Mouse (Mus musculus): ENCODE data around the gene Inmt. TPM values are rescaled to one million over a fixed set of nuclear protein-coding genes. Genes with fewer than 3 reads are reported as not detected.

Gene Inmt
- polyA plus RNA-seq, 1 experiment from 2014 or later = 5.9 TPM

DNA sequence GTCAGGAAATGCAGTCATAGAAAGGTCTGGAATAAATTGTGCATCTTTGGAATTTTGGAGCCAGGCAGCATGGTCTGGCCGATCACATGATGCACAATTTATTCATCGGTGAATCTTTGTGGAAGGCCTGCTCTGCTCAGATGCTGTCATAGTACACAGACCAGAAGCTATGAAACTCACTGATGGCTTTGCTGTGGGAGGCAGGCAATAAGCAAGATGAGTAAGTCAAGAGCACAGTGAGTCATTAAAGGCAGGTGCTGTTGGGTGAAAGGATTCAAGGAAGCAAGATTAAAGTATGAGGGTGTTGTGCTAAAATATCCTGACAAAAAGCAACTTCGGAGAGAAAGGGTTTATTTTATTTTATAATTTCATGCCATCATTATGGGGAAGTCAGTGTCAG lies 22.6 kb downstream of the Inmt start:
- no peaks in the 10 kb centered on the region for H3K36me3 ChIP-seq (ENCODE audit: control insufficient read depth, insufficient read depth, low read length)
- H3K9ac ChIP-seq (ENCODE audit: low read depth, low read length) = no peak overlapping the region
- no peak for DNase-seq (ENCODE audit: low spot score)
- H3K4me1 ChIP-seq (ENCODE audit: control insufficient read depth, insufficient read depth, low read length) = no peaks in the 10 kb centered on the region
- no peak overlapping the region for H3K27ac ChIP-seq (replicated peaks; ENCODE audit: low read depth, low read length)
- no peaks in the 10 kb centered on the region for H3K27me3 ChIP-seq (replicated peaks; ENCODE audit: control insufficient read depth, insufficient read depth, low read length)
- H3K9me3 ChIP-seq (ENCODE audit: control insufficient read depth, low read length) = no peaks in the 10 kb centered on the region
- H3K4me2 ChIP-seq (ENCODE audit: low read depth, low read length) = no peak overlapping the region
- H3K4me3 ChIP-seq (ENCODE audit: low read depth, low read length) = no peak overlapping the region
- no peak for ATAC-seq (ENCODE audit: low read depth)
- WGBS = 91% methylated on average over 3 of the region's 3 CpGs

DNA sequence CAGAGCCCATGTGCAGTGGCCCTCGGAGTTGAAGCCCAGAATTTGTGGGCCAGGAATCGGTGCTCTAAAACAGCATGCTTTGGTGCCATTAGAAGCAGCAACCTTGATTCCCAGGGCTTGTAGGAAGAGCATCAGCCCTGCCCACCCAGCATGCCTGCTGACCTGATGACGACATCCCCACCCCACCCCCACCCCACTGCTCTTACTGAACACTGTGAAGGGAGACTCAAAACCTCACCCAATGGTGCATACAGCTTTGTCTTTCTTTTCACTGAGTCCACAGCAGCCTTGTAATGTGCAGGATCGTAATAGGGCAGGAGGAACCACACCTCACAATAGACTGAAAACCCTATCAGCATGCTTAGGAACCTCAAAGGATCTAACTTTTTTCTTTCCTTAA lies 28.7 kb downstream of the Inmt start:
- Histone ChIP-seq H3K9me3 (ENCODE audit: control insufficient read depth, low read length) (no peaks in the 10 kb centered on the region), H3K4me2 (ENCODE audit: low read depth, low read length) (no peak overlapping the region), H3K27ac (replicated peaks; ENCODE audit: low read depth, low read length) (no peak overlapping the region), H3K4me3 (ENCODE audit: low read depth, low read length) (no peak overlapping the region), H3K27me3 (replicated peaks; ENCODE audit: control insufficient read depth, insufficient read depth, low read length) (no peaks in the 10 kb centered on the region), H3K36me3 (ENCODE audit: control insufficient read depth, insufficient read depth, low read length) (no peaks in the 10 kb centered on the region), H3K9ac (ENCODE audit: low read depth, low read length) (no peak overlapping the region), H3K4me1 (ENCODE audit: control insufficient read depth, insufficient read depth, low read length) (no peaks in the 10 kb centered on the region)
- DNase-seq (ENCODE audit: low spot score) (no peak), ATAC-seq (ENCODE audit: low read depth) (no peak)
- 42% methylated on average over 4 of the region's 4 CpGs for WGBS

DNA sequence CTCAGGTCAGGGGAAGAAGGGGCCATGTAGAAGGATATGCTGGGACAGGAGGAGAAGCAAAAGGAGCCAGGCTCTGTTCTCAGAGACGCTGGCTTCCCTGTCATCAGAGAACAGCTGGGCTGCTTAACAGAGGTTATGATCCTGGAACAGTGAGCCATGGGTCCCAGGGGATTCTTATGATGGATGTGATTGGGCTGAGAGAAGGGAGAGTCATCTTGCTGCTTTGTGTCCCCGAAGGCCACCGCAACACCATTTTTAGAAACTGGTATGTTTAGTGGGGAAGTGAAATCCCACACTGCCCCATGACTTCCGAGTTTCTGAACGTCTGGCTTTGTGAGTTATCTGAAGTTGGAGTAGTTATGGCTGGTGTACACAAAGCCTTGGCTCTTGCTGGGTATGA lies 29.6 kb downstream of the Inmt start:
- peak; percentile 47; the same call in 1 of the 2 replicates for ATAC-seq (ENCODE audit: low read depth)

DNA sequence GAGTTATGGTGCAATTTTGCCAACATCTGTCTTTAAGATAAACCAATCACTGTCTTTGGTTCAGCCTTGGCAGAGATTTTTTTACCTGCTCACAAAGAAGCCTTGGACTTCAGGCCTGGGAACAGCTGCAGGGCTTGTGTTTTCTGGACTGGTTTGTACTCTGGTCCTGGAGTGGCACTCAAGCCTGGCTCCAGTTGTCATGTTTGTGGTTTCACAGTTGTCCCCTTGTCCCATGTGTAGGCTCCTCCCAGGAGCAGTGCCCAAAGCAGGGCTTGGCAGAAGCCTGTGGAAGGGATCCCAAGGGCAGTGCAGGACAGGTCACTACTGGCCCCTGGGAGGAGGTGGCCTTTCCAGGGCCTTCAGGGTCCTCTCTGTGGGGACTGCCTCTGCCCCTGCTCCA lies 36.5 kb downstream of the Inmt start:
- no peaks in the 10 kb centered on the region for H3K9me3 ChIP-seq (ENCODE audit: control insufficient read depth, low read length)
- H3K4me1 ChIP-seq (ENCODE audit: control insufficient read depth, insufficient read depth, low read length) = no peaks in the 10 kb centered on the region
- no peak overlapping the region for H3K4me3 ChIP-seq (ENCODE audit: low read depth, low read length)
- H3K9ac ChIP-seq (ENCODE audit: low read depth, low read length) = no peak overlapping the region
- H3K27me3 ChIP-seq (replicated peaks; ENCODE audit: control insufficient read depth, insufficient read depth, low read length) = no peaks in the 10 kb centered on the region
- H3K27ac ChIP-seq (replicated peaks; ENCODE audit: low read depth, low read length) = no peak overlapping the region
- H3K36me3 ChIP-seq (ENCODE audit: control insufficient read depth, insufficient read depth, low read length) = no peaks in the 10 kb centered on the region
- peak; percentile 27 for DNase-seq (ENCODE audit: low spot score)
- H3K4me2 ChIP-seq (ENCODE audit: low read depth, low read length) = no peak overlapping the region
- ATAC-seq (ENCODE audit: low read depth) = 0 out of 2 replicates have a peak, but pooled peaks have one; percentile 47

More for the DNA sequence above, 29.6 kb downstream of the Inmt start:
- Histone ChIP-seq H3K9ac (ENCODE audit: low read depth, low read length) (no peak overlapping the region), H3K4me1 (ENCODE audit: control insufficient read depth, insufficient read depth, low read length) (no peaks in the 10 kb centered on the region), H3K36me3 (ENCODE audit: control insufficient read depth, insufficient read depth, low read length) (no peaks in the 10 kb centered on the region), H3K27ac (replicated peaks; ENCODE audit: low read depth, low read length) (no peak overlapping the region), H3K4me2 (ENCODE audit: low read depth, low read length) (no peak overlapping the region), H3K9me3 (ENCODE audit: control insufficient read depth, low read length) (no peaks in the 10 kb centered on the region), H3K27me3 (replicated peaks; ENCODE audit: control insufficient read depth, insufficient read depth, low read length) (no peaks in the 10 kb centered on the region), H3K4me3 (ENCODE audit: low read depth, low read length) (no peak overlapping the region)
- DNase-seq (ENCODE audit: low spot score) = peak; percentile 37
- 75% methylated on average over 5 of the region's 5 CpGs for WGBS

DNA sequence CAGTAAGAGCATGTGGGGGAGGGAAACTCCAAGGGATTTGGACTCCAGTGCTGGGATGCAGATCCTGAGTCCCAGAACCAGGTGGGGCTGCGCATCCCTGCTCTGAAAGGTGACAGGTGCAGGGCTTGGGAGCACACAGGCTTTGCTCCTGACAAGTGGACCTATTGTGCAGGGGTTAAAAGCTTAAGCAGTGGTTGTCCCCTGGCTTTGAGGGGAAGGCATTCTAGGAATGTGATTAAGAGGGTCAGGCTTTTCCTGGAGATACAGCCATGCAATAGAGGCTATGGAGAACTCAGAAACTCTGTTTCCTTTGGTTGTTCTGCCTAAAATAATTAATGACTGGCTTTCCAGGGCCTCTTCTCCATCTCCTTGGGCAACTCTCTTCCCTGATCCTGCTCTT lies 41.4 kb downstream of the Inmt start:
- 43% methylated on average over 1 of the region's 1 CpGs for WGBS
- Histone ChIP-seq H3K9me3 (ENCODE audit: control insufficient read depth, low read length) (no peaks in the 10 kb centered on the region), H3K27ac (replicated peaks; ENCODE audit: low read depth, low read length) (no peak overlapping the region), H3K27me3 (replicated peaks; ENCODE audit: control insufficient read depth, insufficient read depth, low read length) (no peaks in the 10 kb centered on the region), H3K36me3 (ENCODE audit: control insufficient read depth, insufficient read depth, low read length) (no peaks in the 10 kb centered on the region), H3K4me1 (ENCODE audit: control insufficient read depth, insufficient read depth, low read length) (0 out of 2 replicates have a peak, but pooled peaks cover 3% of the 10 kb centered on the region), H3K4me3 (ENCODE audit: low read depth, low read length) (no peak overlapping the region), H3K9ac (ENCODE audit: low read depth, low read length) (no peak overlapping the region), H3K4me2 (ENCODE audit: low read depth, low read length) (no peak overlapping the region)
- peak; percentile 10 for DNase-seq (ENCODE audit: low spot score)
- ATAC-seq (ENCODE audit: low read depth) = no peak

DNA sequence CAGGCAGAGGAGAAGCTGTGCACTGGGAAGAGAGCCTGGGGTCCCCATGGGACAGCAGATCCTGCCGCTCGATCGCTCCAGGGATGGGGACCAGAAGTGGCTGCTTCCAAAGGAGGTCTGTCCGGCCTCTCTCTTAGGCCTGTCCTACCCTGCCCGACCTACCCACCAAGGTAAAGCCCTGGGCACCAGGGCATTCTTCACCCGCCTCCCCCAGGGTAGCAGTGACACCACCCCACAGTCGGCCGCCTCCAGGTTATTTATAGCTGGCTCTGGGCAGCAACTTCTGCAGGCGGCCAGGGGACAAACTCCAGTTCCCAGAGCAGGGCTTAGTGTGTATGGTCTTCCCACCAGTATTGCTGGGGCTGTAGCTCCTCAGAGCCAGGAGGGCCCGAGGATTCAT lies 42.0 kb downstream of the Inmt start, which contains the start of gene Crhr2:
Crhr2 (minus strand) TSS at position 223 of the 400 bp plus-strand sequence.
- WGBS = 59% methylated on average over 10 of the region's 10 CpGs
- Histone ChIP-seq H3K4me1 (ENCODE audit: control insufficient read depth, insufficient read depth, low read length) (0 out of 2 replicates have a peak, but pooled peaks cover 3% of the 10 kb centered on the region), H3K4me2 (ENCODE audit: low read depth, low read length) (no peak within 1 kb of the TSS), H3K36me3 (ENCODE audit: control insufficient read depth, insufficient read depth, low read length) (no peaks in the 10 kb centered on the region), H3K9ac (ENCODE audit: low read depth, low read length) (no peak within 1 kb of the TSS), H3K4me3 (ENCODE audit: low read depth, low read length) (no peak within 1 kb of the TSS), H3K27ac (replicated peaks; ENCODE audit: low read depth, low read length) (no peak within 1 kb of the TSS), H3K27me3 (replicated peaks; ENCODE audit: control insufficient read depth, insufficient read depth, low read length) (no peaks in the 10 kb centered on the region), H3K9me3 (ENCODE audit: control insufficient read depth, low read length) (no peaks in the 10 kb centered on the region)
- ATAC-seq (ENCODE audit: low read depth) (no peak), DNase-seq (ENCODE audit: low spot score) (no peak)

DNA sequence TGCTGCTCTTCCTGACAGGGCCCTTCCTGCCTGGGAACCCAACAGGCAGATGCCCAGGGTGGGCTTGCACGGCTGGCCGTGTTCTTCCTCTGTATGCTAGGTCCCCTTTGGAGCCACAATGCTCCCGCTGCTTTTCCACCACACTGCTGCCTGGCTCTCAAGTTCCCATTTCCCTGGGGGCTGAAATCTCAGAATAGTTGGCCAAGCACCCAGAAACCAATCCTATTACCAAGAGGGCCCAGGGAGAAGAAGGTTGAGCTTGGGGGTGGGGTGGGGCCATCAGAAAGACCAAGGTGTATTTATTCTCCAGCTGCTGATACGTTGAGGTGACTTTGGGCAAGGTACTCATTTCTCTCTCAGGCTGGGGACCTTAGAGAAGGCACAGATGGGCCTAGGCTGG lies 43.5 kb downstream of the Inmt start:
- Histone ChIP-seq H3K36me3 (ENCODE audit: control insufficient read depth, insufficient read depth, low read length) (no peaks in the 10 kb centered on the region), H3K9me3 (ENCODE audit: control insufficient read depth, low read length) (no peaks in the 10 kb centered on the region), H3K4me3 (ENCODE audit: low read depth, low read length) (no peak overlapping the region), H3K27me3 (replicated peaks; ENCODE audit: control insufficient read depth, insufficient read depth, low read length) (no peaks in the 10 kb centered on the region), H3K4me1 (ENCODE audit: control insufficient read depth, insufficient read depth, low read length) (0 out of 2 replicates have a peak, but pooled peaks cover 3% of the 10 kb centered on the region), H3K9ac (ENCODE audit: low read depth, low read length) (no peak overlapping the region), H3K4me2 (ENCODE audit: low read depth, low read length) (no peak overlapping the region), H3K27ac (replicated peaks; ENCODE audit: low read depth, low read length) (no peak overlapping the region)
- DNase-seq (ENCODE audit: low spot score) = no peak
- no peak for ATAC-seq (ENCODE audit: low read depth)
- whole genome bisulfite sequencing = 71% methylated on average over 4 of the region's 4 CpGs

DNA sequence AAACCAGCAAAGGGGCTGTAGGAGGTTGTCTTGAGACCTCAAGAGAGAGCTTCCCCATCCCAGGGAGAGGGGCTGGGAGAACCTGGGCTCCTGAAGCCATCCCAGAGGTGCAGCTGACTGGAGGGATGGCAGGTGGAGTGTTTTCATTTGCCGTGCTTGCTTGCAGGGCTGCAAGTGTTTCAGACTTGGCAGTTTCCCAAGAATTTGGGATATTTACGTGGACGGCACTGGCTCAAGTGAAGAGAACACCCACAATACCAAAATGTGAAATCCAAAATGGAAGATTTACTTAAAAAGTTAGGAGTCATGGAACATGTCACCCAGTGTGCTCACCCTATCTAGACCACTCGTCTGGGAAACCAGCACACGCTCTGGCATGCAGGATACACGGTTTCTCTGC lies 44.2 kb downstream of the Inmt start:
- Histone ChIP-seq H3K9me3 (ENCODE audit: control insufficient read depth, low read length) (no peaks in the 10 kb centered on the region), H3K9ac (ENCODE audit: low read depth, low read length) (no peak overlapping the region), H3K27ac (replicated peaks; ENCODE audit: low read depth, low read length) (no peak overlapping the region), H3K4me3 (ENCODE audit: low read depth, low read length) (no peak overlapping the region), H3K4me1 (ENCODE audit: control insufficient read depth, insufficient read depth, low read length) (0 out of 2 replicates have a peak, but pooled peaks cover 3% of the 10 kb centered on the region), H3K36me3 (ENCODE audit: control insufficient read depth, insufficient read depth, low read length) (no peaks in the 10 kb centered on the region), H3K27me3 (replicated peaks; ENCODE audit: control insufficient read depth, insufficient read depth, low read length) (no peaks in the 10 kb centered on the region), H3K4me2 (ENCODE audit: low read depth, low read length) (no peak overlapping the region)
- 39% methylated on average over 6 of the region's 6 CpGs for WGBS
- DNase-seq (ENCODE audit: low spot score) = peak; percentile 54
- ATAC-seq (ENCODE audit: low read depth) = no peak

DNA sequence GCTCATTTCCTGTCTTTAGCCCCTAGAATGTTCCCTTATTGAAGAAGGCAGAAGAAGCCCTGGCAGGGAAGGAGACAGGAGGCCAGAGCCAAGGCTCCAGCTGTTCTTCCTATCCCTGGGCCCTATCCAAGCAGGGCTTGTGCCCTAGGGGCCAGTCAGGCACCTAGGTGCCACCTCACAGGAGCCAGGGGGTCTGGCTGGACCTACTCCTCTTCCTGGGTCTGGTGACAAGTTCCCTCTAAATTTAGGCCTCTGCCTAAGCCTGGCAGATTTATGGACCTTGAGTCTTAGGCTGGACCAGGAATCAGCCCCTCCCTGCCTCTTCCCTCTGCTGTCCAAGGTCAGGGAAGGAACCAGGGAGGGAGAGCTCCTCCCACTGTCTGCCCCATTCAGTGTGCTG lies 46.5 kb downstream of the Inmt start:
- ATAC-seq (ENCODE audit: low read depth) (no peak), DNase-seq (ENCODE audit: low spot score) (no peak)
- no peaks in the 10 kb centered on the region for H3K36me3 ChIP-seq (ENCODE audit: control insufficient read depth, insufficient read depth, low read length)
- no peak overlapping the region for H3K27ac ChIP-seq (replicated peaks; ENCODE audit: low read depth, low read length)
- no peak overlapping the region for H3K4me3 ChIP-seq (ENCODE audit: low read depth, low read length)
- no peaks in the 10 kb centered on the region for H3K9me3 ChIP-seq (ENCODE audit: control insufficient read depth, low read length)
- H3K4me2 ChIP-seq (ENCODE audit: low read depth, low read length) = no peak overlapping the region
- no peak overlapping the region for H3K9ac ChIP-seq (ENCODE audit: low read depth, low read length)
- H3K4me1 ChIP-seq (ENCODE audit: control insufficient read depth, insufficient read depth, low read length) = 0 out of 2 replicates have a peak, but pooled peaks cover 3% of the 10 kb centered on the region
- H3K27me3 ChIP-seq (replicated peaks; ENCODE audit: control insufficient read depth, insufficient read depth, low read length) = no peaks in the 10 kb centered on the region

Data from embryonic facial prominence, embryonic 14.5 days (tissue).